Mouse (Mus musculus) Patski (cell line): ENCODE results near the gene Mfsd5. TPM values are rescaled to one million over a fixed set of nuclear protein-coding genes. Genes with fewer than 3 reads are reported as not detected.
A peak's percentile ranks its signal among the peaks of the same experiment; 100 is the strongest.

Experiments used
- ATAC-seq: fragments of 100-300 bp; one replicate; pipeline ENCODE4 v1.8.0; 2021
- CTCF ChIA-PET: fragments of 350-600 bp; sonication (Branson Sonifier 250); formaldehyde crosslinking; loops from one replicate; lab custom pipeline; 2022; ENCODE audit warnings: inconsistent platforms; lab: Charles Lee
- POLR2A ChIA-PET: fragments of 350-600 bp; sonication (Branson Sonifier 250); formaldehyde crosslinking; loops from one replicate; lab custom pipeline; 2022; ENCODE audit warnings: antibody characterized with exemption, inconsistent platforms; lab: Charles Lee
- DNase-seq: peaks from one replicate; pipeline ENCODE4 v3.0.0-alpha.2; 2011; ENCODE audit warnings: low read depth, low spot score
- H3K27me3 ChIP-seq: fragments of 371-371 bp; one replicate; pipeline ENCODE4 v1.5.1; 2021
- CTCF ChIP-seq: fragments of 100-300 bp; IDR thresholded peaks from one replicate; pipeline ENCODE4 v1.5.1; 2021
- in situ Hi-C: fragments of 300-500 bp; cut with MboI; formaldehyde crosslinking; loops from 3 replicates; pipeline ENCODE4 v1.11.1; 2018; ENCODE audit warnings: low pct_unique_long_range_greater_than_20kb, mixed read lengths
- polyA plus RNA-seq: library from polyadenylated mRNA; unstranded; gene quantifications from one replicate; pipeline ENCODE4 v1.2.3, GENCODE M21; 2021

The Mfsd5 gene
- polyA plus RNA-seq, 1 experiment from 2014 or later = 47.4 TPM

GRCm38 (mm10) chr15:102239851-102240250 lies 39.4 kb upstream of the Mfsd5 start:
- H3K27me3 ChIP-seq = no peaks in the 10 kb centered on the region
- in situ Hi-C loops = loop anchor here (5.0 kb wide), 1 partner anchor 32 kb away; the partner anchor contains the start of gene Gm9918
- TF ChIP-seq CTCF = no peak
- ChIA-PET POLR2A (interaction anchor here (1.1 to 1.3 kb wide), 2 partner anchors 39 kb away, joined by 3 to 4 read pairs; partner anchors contain the start of gene Mfsd5), CTCF (interaction anchor here (0.7 to 2.2 kb wide), 7 partner anchors 34 to 73 kb away, joined by 3 to 8 read pairs (median 4); partner anchors contain the start of gene Mfsd5)
- DNase-seq (no peak), ATAC-seq (no peak)

- H3K27me3 ChIP-seq = no peaks in the 10 kb centered on the region
- no peak for DNase-seq
- CTCF ChIA-PET = interaction anchor here (1.0 to 2.2 kb wide), 3 partner anchors 38 to 75 kb away, joined by 3 to 8 read pairs (median 3); partner anchors contain the start of gene Mfsd5
- no peak for ATAC-seq
- in situ Hi-C loops = no loop called here
- POLR2A ChIA-PET = interaction anchor here (1.1 kb wide), 1 partner anchor 38 kb away, joined by 3 read pairs; the partner anchor contains the start of gene Mfsd5
- no peak for TF ChIP-seq CTCF
These were observed 38.6 kb upstream of the Mfsd5 start for GRCm38 (mm10) chr15:102240607-102241006.

GRCm38 (mm10) chr15:102242404-102243228 lies 36.6 kb upstream of the Mfsd5 start:
- in situ Hi-C loops = no loop called here
- ATAC-seq = no peak
- POLR2A ChIA-PET = interaction anchor here (0.6 kb wide), 2 partner anchors 56 kb away, joined by 4 to 5 read pairs; no protein-coding TSS in a partner anchor
- DNase-seq = no peak
- CTCF ChIA-PET = interaction anchor here (1.8 kb wide), 1 partner anchor 52 kb away, joined by 5 read pairs; no protein-coding TSS in a partner anchor
- no peaks in the 10 kb centered on the region for H3K27me3 ChIP-seq
- TF ChIP-seq CTCF = no peak

GRCm38 (mm10) chr15:102243229-102244190 lies 35.7 kb upstream of the Mfsd5 start:
- ATAC-seq (no peak), DNase-seq (no peak)
- ChIA-PET CTCF (no interaction called here), POLR2A (interaction anchor here (0.6 kb wide), 1 partner anchor 57 kb away, joined by 5 read pairs; no protein-coding TSS in a partner anchor)
- H3K27me3 ChIP-seq = no peaks in the 10 kb centered on the region
- TF ChIP-seq CTCF = no peak
- in situ Hi-C loops = no loop called here

DNA sequence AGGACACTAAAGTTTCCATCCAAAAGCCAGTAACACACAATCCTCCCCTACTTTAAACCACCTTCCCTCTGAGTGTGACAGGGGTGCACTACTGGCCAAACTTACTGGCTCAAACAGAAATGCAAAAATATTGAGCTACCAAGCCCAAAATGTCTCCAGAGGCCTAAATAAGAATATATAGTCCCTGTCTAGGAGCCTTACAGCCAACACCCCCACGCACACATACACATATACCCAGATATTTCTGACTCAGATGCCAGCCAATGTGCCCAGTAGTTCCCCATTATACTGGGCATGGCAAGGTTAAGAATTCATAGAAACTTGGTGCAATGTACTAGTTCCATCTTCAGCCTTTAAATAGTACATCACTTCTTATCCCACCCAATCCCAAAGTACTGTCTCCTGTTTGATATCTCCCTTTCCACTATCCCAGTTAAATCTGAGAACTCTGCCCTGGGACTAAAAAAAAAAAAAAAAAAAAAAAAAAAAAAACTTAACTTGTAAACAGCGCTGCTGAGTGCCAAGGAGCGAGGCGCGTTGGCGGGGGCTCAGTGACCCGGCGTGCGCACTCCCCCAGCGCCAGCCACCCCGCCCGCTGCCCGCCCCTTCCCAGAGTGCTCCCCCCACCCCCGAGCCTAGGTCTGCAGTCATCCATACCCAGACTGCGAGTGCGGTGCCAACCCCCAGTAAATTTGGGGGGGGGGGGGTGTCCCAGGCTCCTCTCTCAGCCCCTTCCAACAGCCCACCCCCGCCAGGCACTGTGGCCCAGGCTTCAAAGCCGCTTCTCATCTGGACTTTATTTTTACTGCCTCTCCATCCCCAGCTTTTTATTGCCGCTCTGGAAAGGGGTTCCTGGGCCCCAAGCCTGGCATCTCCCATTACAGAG lies 34.7 kb upstream of the Mfsd5 start:
- no peak for ATAC-seq
- in situ Hi-C loops = no loop called here
- TF ChIP-seq CTCF = no peak
- DNase-seq = no peak
- no peaks in the 10 kb centered on the region for H3K27me3 ChIP-seq
- ChIA-PET CTCF (no interaction called here), POLR2A (interaction anchor here (1.3 kb wide), 1 partner anchor 14 kb away, joined by 4 read pairs; no protein-coding TSS in a partner anchor)

- CTCF ChIA-PET = interaction anchor here (1.7 kb wide), 1 partner anchor 21 kb away, joined by 9 read pairs; no protein-coding TSS in a partner anchor
These were observed 33.8 kb upstream of the Mfsd5 start for GRCm38 (mm10) chr15:102245461-102245881.

DNA sequence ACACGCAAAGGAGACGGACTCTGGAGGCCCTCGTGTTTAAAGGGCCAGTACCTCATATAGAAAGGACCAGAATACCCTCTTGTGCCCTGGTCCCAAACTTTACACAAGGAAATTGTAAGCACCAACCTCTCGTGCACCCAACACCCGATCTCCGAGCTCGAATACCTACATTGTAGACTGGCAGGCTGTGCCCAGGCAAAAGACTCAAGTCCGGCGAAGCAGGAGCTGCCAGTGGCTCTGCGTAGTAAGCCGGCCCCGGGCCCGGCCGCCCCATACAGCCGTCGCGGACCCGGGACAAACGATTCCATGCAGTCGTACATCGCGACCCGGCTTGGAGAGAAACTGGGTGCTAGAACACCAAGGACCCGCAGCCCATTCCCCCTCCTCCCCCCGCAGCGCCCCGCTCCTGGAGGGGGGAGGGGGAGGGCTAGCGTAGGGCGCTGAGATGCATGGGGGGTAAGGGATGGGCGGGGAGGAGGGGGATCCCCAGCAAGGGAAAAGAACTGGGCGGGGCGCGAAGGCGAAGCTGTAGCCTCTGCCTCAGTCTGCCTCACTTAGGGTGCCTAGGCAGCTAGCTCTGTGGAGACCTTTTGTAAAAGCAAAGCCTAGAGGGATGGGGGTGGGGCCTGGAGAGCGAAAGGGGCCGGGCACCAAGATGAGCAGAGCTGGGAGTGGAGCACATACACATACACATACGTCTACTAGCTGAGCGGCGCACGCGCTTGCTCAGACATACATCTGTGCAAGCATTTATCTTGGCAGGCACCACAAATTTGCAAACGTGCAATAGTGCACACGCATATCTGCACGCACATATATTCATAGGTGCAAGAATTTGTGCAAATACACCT lies 33.1 kb upstream of the Mfsd5 start:
- no peaks in the 10 kb centered on the region for H3K27me3 ChIP-seq
- ATAC-seq = peak; percentile 42
- CTCF ChIA-PET = interaction anchor here (0.7 to 1.7 kb wide), 2 partner anchors 22 to 42 kb away, joined by 3 to 9 read pairs; partner anchors contain the start of gene Csad

More at GRCm38 (mm10) chr15:102245461-102245881, 33.8 kb upstream of the Mfsd5 start:
- no peak for ATAC-seq
- in situ Hi-C loops = no loop called here
- no peaks in the 10 kb centered on the region for H3K27me3 ChIP-seq
- DNase-seq = no peak
- POLR2A ChIA-PET = interaction anchor here (1.3 kb wide), 1 partner anchor 13 kb away, joined by 4 read pairs; no protein-coding TSS in a partner anchor
- TF ChIP-seq CTCF = no peak

DNA sequence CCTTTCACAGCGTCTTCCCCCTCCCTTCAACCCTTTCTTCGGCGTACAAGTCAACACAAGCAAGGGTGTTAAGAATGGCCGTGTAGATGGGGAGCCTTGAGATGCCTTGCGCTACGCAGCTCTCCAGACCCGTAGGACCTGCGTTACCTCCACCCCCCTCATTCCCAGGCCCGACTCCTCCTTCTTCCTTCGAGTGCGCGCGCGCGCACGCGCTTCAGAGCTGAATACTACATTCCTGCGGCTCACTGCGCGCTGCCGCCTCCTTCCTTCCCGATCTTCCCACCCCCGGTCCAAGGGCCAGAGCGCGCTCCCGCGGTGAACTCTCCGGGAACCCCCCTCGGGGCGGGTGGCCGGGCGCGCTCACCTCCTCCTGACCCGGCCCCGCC lies 32.4 kb upstream of the Mfsd5 start:
- ATAC-seq (peak; percentile 48), DNase-seq (peak; percentile 85)
- ChIA-PET CTCF (interaction anchor here (1.7 kb wide), 1 partner anchor 23 kb away, joined by 9 read pairs; no protein-coding TSS in a partner anchor), POLR2A (interaction anchor here (0.8 to 1.0 kb wide), 2 partner anchors 22 to 32 kb away, joined by 3 to 4 read pairs; partner anchors contain the start of gene Mfsd5)
- H3K27me3 ChIP-seq = no peaks in the 10 kb centered on the region
- no peak for TF ChIP-seq CTCF
- in situ Hi-C loops = no loop called here

More for the DNA sequence above, 33.1 kb upstream of the Mfsd5 start:
- no peak for TF ChIP-seq CTCF
- no peak for DNase-seq
- POLR2A ChIA-PET = interaction anchor here (0.8 to 1.3 kb wide), 3 partner anchors 12 to 33 kb away, joined by 3 to 4 read pairs (median 4); partner anchors contain the start of gene Mfsd5
- in situ Hi-C loops = no loop called here
